Mouse (Mus musculus): ENCODE data around the gene Ccdc62. TPM values are rescaled to one million over a fixed set of nuclear protein-coding genes. Genes with fewer than 3 reads are reported as not detected.

Gene Ccdc62
- total RNA-seq (2021) = 1 to 10 TPM; 3.8 to 4.1 TPM
- long read RNA-seq, experiment 1, partial matches to known transcripts = 0 of 2 reads
- long read RNA-seq, experiment 1, other reads (novel, unspliced or antisense) = 0 of 2 reads
- long read RNA-seq, experiment 2, partial matches to known transcripts = 1 of 8 reads
- long read RNA-seq, experiment 2, other reads (novel, unspliced or antisense) = 3 of 8 reads

- peak; percentile 93 to 96 for DNase-seq
Observed at GRCm38 (mm10) chr5:123930508-123930989, at the start of gene Ccdc62. Gene Ccdc62, plus strand, starts transcription at chr5:123930679.

- DNase-seq = no peak
Observed at GRCm38 (mm10) chr5:123880778-123881177, 49.7 kb upstream of the Ccdc62 start.

GRCm38 (mm10) chr5:123883891-123884290, 46.6 kb upstream of the Ccdc62 start:
- no peak for DNase-seq

- no peak for DNase-seq
Observed at GRCm38 (mm10) chr5:123884332-123884731, 46.1 kb upstream of the Ccdc62 start.

- no peak for DNase-seq
Observed at GRCm38 (mm10) chr5:123886365-123886764, 44.1 kb upstream of the Ccdc62 start.

- no peak for DNase-seq
Observed at GRCm38 (mm10) chr5:123890312-123890711, 40.2 kb upstream of the Ccdc62 start.

GRCm38 (mm10) chr5:123890987-123891386, 39.5 kb upstream of the Ccdc62 start:
- no peak for DNase-seq

GRCm38 (mm10) chr5:123891669-123892068, 38.8 kb upstream of the Ccdc62 start:
- DNase-seq = no peak

GRCm38 (mm10) chr5:123893520-123893919, 37.0 kb upstream of the Ccdc62 start:
- DNase-seq = no peak

GRCm38 (mm10) chr5:123896395-123896794, 34.1 kb upstream of the Ccdc62 start:
- DNase-seq = no peak

- DNase-seq = peak in 1 of 2 experiments; percentile 23
Observed at GRCm38 (mm10) chr5:123897352-123897751, 33.1 kb upstream of the Ccdc62 start.

- DNase-seq = no peak
Observed at GRCm38 (mm10) chr5:123904059-123904672, 26.3 kb upstream of the Ccdc62 start.

GRCm38 (mm10) chr5:123906146-123906975, 24.1 kb upstream of the Ccdc62 start:
- no peak for DNase-seq

GRCm38 (mm10) chr5:123906976-123907630, 23.4 kb upstream of the Ccdc62 start, which contains the start of gene Denr:
Gene Denr, plus strand, starts transcription at chr5:123907175.
- peak; percentile 99 for DNase-seq

GRCm38 (mm10) chr5:123907631-123907977, 22.9 kb upstream of the Ccdc62 start:
- no peak for DNase-seq

GRCm38 (mm10) chr5:123914852-123915251, 15.6 kb upstream of the Ccdc62 start:
- DNase-seq = no peak

- DNase-seq = no peak
Observed at GRCm38 (mm10) chr5:123922112-123922511, 8.4 kb upstream of the Ccdc62 start.

- no peak for DNase-seq
Observed at GRCm38 (mm10) chr5:123927118-123927517, 3.4 kb upstream of the Ccdc62 start, which contains the start of gene Gm43518. Gene Gm43518, plus strand, starts transcription at chr5:123927418.

GRCm38 (mm10) chr5:123931131-123931530, 652 bp downstream of the Ccdc62 start:
- DNase-seq = no peak

GRCm38 (mm10) chr5:123932927-123933326, 2.4 kb downstream of the Ccdc62 start:
- DNase-seq = no peak

- DNase-seq = no peak
Observed at GRCm38 (mm10) chr5:123933556-123933955, 3.1 kb downstream of the Ccdc62 start.

GRCm38 (mm10) chr5:123933957-123934591, 3.6 kb downstream of the Ccdc62 start:
- no peak for DNase-seq
